Comparison of ENCODE assay signal across 8 mouse cellular contexts in the genomic region with DNA sequence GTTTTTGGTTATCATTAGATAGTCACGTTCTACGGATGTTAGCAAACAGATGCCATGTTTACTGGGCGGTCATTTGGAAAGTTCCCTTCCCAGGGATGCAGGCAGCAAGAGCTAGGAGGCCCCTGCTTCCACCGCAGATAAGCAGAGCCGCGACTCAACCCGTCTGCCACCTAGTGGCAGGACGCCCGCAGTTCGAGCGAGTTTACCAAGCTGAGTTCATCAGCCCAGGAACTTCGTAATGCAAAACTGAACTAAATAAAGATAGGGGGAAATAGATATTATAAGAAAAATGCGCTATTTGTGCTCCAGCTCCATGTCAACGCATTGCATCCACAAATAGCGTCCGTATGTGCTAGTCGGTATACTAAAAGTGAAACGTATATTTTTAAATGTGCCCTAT. TPM values are rescaled to one million over a fixed set of nuclear protein-coding genes. Genes with fewer than 3 reads are reported as not detected.
A peak's percentile ranks its signal among the peaks of the same experiment; 100 is the strongest.
DNase-seq lines count a peak whose midpoint lies in the region; ATAC-seq lines count a peak whose summit lies in the region.

No protein-coding gene starts in this region.

- no peaks in the 10 kb centered on the region for H3K9me3 ChIP-seq in embryonic facial prominence, embryonic 10.5 days
- no peaks in the 10 kb centered on the region for H3K9me3 ChIP-seq in neural tube, embryonic 15.5 days (replicated peaks)

- no peak overlapping the region for H3K4me3 ChIP-seq in embryonic facial prominence, embryonic 10.5 days
- H3K4me3 ChIP-seq in neural tube, embryonic 15.5 days (replicated peaks) = no peak overlapping the region

- WGBS in embryonic facial prominence, embryonic 10.5 days = 22% methylated on average over 18 of the region's 18 CpGs
- 23% methylated on average over 18 of the region's 18 CpGs for WGBS in neural tube, embryonic 15.5 days

- no peaks in the 10 kb centered on the region for H3K4me1 ChIP-seq in embryonic facial prominence, embryonic 10.5 days
- H3K4me1 ChIP-seq in neural tube, embryonic 15.5 days = no peaks in the 10 kb centered on the region

- DNase-seq in B cell, adult 2 months = peak; percentile 76
- DNase-seq in adrenal gland, postnatal 25 days = peak; percentile 78
- peak; percentile 76 for DNase-seq in embryonic facial prominence, embryonic 10.5 days (ENCODE audit: low spot score)
- DNase-seq in heart, adult 8-10 months (ENCODE audit: low spot score) = peak; percentile 70
- peak; percentile 72 for DNase-seq in kidney, postnatal 14 days
- peak; percentile 52 to 69 for DNase-seq in lung, adult 18-20 months
- peak; percentile 64 for DNase-seq in testis, postnatal 14 days (ENCODE audit: low spot score)

- no peak overlapping the region; the same call in 1 of the 2 replicates for H3K4me2 ChIP-seq in neural tube, embryonic 15.5 days

- no peaks in the 10 kb centered on the region for H3K36me3 ChIP-seq in embryonic facial prominence, embryonic 10.5 days (replicated peaks)
- no peaks in the 10 kb centered on the region for H3K36me3 ChIP-seq in neural tube, embryonic 15.5 days

- ATAC-seq in neural tube, embryonic 15.5 days (ENCODE audit: low FRiP score) = peak; percentile 90; the same call in 1 of the 2 replicates

- no peak overlapping the region for H3K9ac ChIP-seq in neural tube, embryonic 15.5 days (replicated peaks)

- no peak overlapping the region for H3K27ac ChIP-seq in embryonic facial prominence, embryonic 10.5 days (replicated peaks)
- H3K27ac ChIP-seq in neural tube, embryonic 15.5 days (replicated peaks) = no peak overlapping the region

- no peaks in the 10 kb centered on the region for H3K27me3 ChIP-seq in embryonic facial prominence, embryonic 10.5 days (replicated peaks; ENCODE audit: low read depth, poor library complexity, severe bottlenecking)
- no peaks in the 10 kb centered on the region for H3K27me3 ChIP-seq in neural tube, embryonic 15.5 days (replicated peaks)

RNA-seq across cellular contexts. Expression of a gene that starts 37.5 kb away (rescaled TPM):
- 0.71 TPM in 1 of 2 replicates, not detected in the other for total RNA-seq in adrenal gland, postnatal 25 days (2021)
- not detected in 2 replicates for polyA plus RNA-seq in embryonic facial prominence, embryonic 10.5 days (2016; fragmentation: Nextera tagmentation; extraction: Ambion mirVana)
- 1 to 10 TPM in 2 of 4 experiments, under 1 TPM in 2; 0.47 to 1.9 (median 1.0) TPM for total RNA-seq in heart, adult 8-10 months (2022)
- polyA plus RNA-seq in neural tube, embryonic 15.5 days (2015; fragmentation: Nextera tagmentation; extraction: Ambion mirVana) = not detected in 2 replicates
